Mouse (Mus musculus): ENCODE measurements around the gene Dynlrb1. TPM values are rescaled to one million over a fixed set of nuclear protein-coding genes. Genes with fewer than 3 reads are reported as not detected.
A peak's percentile ranks its signal among the peaks of the same experiment; 100 is the strongest.

The Dynlrb1 gene
- total RNA-seq, 4 experiments from 2014 or later, result 67.9 to 107 (median 89.1) TPM

- DNase-seq (ENCODE audit: low spot score in 2 of 2), result no peak
These were observed 43.8 kb downstream of the Dynlrb1 start for GRCm38 (mm10) chr2:155280116-155280515.

- DNase-seq (ENCODE audit: low spot score in 2 of 2), result peak; percentile 54 to 76
These were observed 47.5 kb downstream of the Dynlrb1 start for GRCm38 (mm10) chr2:155283793-155284192.

- DNase-seq (ENCODE audit: low spot score in 2 of 2), result peak in 1 of 2 experiments; percentile 40
These were observed 48.3 kb downstream of the Dynlrb1 start for GRCm38 (mm10) chr2:155284647-155285046.

- DNase-seq (ENCODE audit: low spot score in 2 of 2), result no peak
These were observed 49.4 kb downstream of the Dynlrb1 start for GRCm38 (mm10) chr2:155285744-155286143.

GRCm38 (mm10) chr2:155287456-155288250 lies 51.3 kb downstream of the Dynlrb1 start:
- no peak for DNase-seq (ENCODE audit: low spot score in 2 of 2)

- no peak for DNase-seq (ENCODE audit: low spot score in 2 of 2)
These were observed 53.7 kb downstream of the Dynlrb1 start for GRCm38 (mm10) chr2:155290066-155290465.

GRCm38 (mm10) chr2:155293382-155293781 lies 57.0 kb downstream of the Dynlrb1 start:
- DNase-seq (ENCODE audit: low spot score in 2 of 2), result peak; percentile 48 to 63

GRCm38 (mm10) chr2:155293946-155294345 lies 57.6 kb downstream of the Dynlrb1 start:
- no peak for DNase-seq (ENCODE audit: low spot score in 2 of 2)

GRCm38 (mm10) chr2:155295453-155295852 lies 59.1 kb downstream of the Dynlrb1 start:
- DNase-seq (ENCODE audit: low spot score in 2 of 2), result no peak

GRCm38 (mm10) chr2:155299563-155299962 lies 63.2 kb downstream of the Dynlrb1 start:
- DNase-seq (ENCODE audit: low spot score in 2 of 2), result peak in 1 of 2 experiments; percentile 25

Other genes with a start within 250 kb of the Dynlrb1 start
- gene Gm14226, start 218.3 kb upstream of the Dynlrb1 start, total RNA-seq (2022), result not detected
- 10 to 100 TPM; 15.6 to 19.5 (median 18.7) TPM for gene Ahcy, start 162.0 kb upstream of the Dynlrb1 start, total RNA-seq (2022)
- 10 to 100 TPM; 14.1 to 20.7 (median 18.0) TPM for gene Itch, start 103.0 kb upstream of the Dynlrb1 start, total RNA-seq (2022)
- gene Map1lc3a, start 39.8 kb downstream of the Dynlrb1 start, total RNA-seq (2022), result 100 to 1,000 TPM; 218 to 307 (median 227) TPM
- gene Pigu, start 120.9 kb downstream of the Dynlrb1 start, total RNA-seq (2022), result 10 to 100 TPM; 19.4 to 26.7 (median 21.5) TPM
- 100 to 1,000 TPM; 238 to 367 (median 290) TPM for gene Trp53inp2, start 144.5 kb downstream of the Dynlrb1 start, total RNA-seq (2022)
- gene Ncoa6, start 237.4 kb downstream of the Dynlrb1 start, total RNA-seq (2022), result 10 to 100 TPM; 11.4 to 13.3 (median 12.8) TPM